In genomic region chr1:38657606-38658005, GRCm38 (mm10) we compare ENCODE assay signal across 10 mouse cellular contexts. TPM values are rescaled to one million over a fixed set of nuclear protein-coding genes. Genes with fewer than 3 reads are reported as not detected.
DNase-seq lines count a peak whose midpoint lies in the region; ATAC-seq and TF ChIP-seq lines count a peak whose summit lies in the region.
"Had no signal": no experiment of that assay in that cellular context is flagged by ENCODE, and none has a peak within 500 bp of the region (broad histone marks: within the 10 kb centered on the region; RNA-seq: fewer than 3 reads in every experiment).

No protein-coding gene starts in this region.

- no peaks in the 10 kb centered on the region for H3K36me3 ChIP-seq in limb, embryonic 15.5 days
- H3K36me3 ChIP-seq in thymus, adult 2 months (ENCODE audit: control insufficient read depth, insufficient read depth, low read length), result no peaks in the 10 kb centered on the region
- H3K36me3 ChIP-seq in kidney, adult 2 months (ENCODE audit: control insufficient read depth, insufficient read depth, low read length), result no peaks in the 10 kb centered on the region

- peak overlapping the region; percentile 34; the same call in 1 of the 2 replicates for H3K27ac ChIP-seq in limb, embryonic 15.5 days
- peak overlapping the region; percentile 67 for H3K27ac ChIP-seq in thymus, adult 2 months (ENCODE audit: control insufficient read depth, insufficient read depth, low read length)
- no peak overlapping the region for H3K27ac ChIP-seq in kidney, adult 2 months (ENCODE audit: insufficient read depth, low read depth, low read length)

- no peaks in the 10 kb centered on the region for H3K9me3 ChIP-seq in limb, embryonic 15.5 days

- 21% methylated on average over 7 of the region's 7 CpGs for WGBS in limb, embryonic 15.5 days
- WGBS in thymus, adult 2 months, result 2% methylated on average over 7 of the region's 7 CpGs
- WGBS in kidney, adult 2 months, result 58% methylated on average over 7 of the region's 7 CpGs

- no peak overlapping the region for H3K4me3 ChIP-seq in limb, embryonic 15.5 days
- no peak overlapping the region for H3K4me3 ChIP-seq in thymus, adult 2 months (ENCODE audit: control insufficient read depth, insufficient read depth, low read length)
- H3K4me3 ChIP-seq in kidney, adult 2 months (ENCODE audit: insufficient read depth, low read depth, low read length), result no peak overlapping the region

- peaks cover 12% of the 10 kb centered on the region for H3K4me1 ChIP-seq in limb, embryonic 15.5 days
- peaks cover 27% of the 10 kb centered on the region for H3K4me1 ChIP-seq in thymus, adult 2 months (replicated peaks; ENCODE audit: control insufficient read depth, insufficient read depth, low read length)
- H3K4me1 ChIP-seq in kidney, adult 2 months (ENCODE audit: control insufficient read depth, insufficient read depth, low read length), result no peaks in the 10 kb centered on the region

- peak; percentile 79 for ATAC-seq in common myeloid progenitor, adult 5-6 weeks (replicated peaks; ENCODE audit: low read depth, poor library complexity, severe bottlenecking)
- ATAC-seq in limb, embryonic 15.5 days (ENCODE audit: insufficient number of reproducible peaks, low FRiP score, low TSS enrichment, low read depth), result peak; percentile 63; the same call in 1 of the 2 replicates

- intact Hi-C loops in left cerebral cortex, postnatal 14 days (cut with DNase I), result no loop called here

- peak; percentile 85 for DNase-seq in heart, adult 11 months
- no peak for DNase-seq in heart, adult 18-20 months
- peak; percentile 78 for DNase-seq in thymus, adult 2 months
- no peak for DNase-seq in layer of hippocampus, postnatal 14 days (ENCODE audit: low spot score in 2 of 2)
- no peak for DNase-seq in kidney, adult 2 months
- no peak for DNase-seq in left cerebral cortex, postnatal 14 days (ENCODE audit: low spot score in 2 of 2)
- DNase-seq: adrenal gland, adult 8-10 months; kidney, adult 11 months had no signal

- no peak for TF ChIP-seq POLR2A in thymus, adult 2 months (IDR thresholded peaks at IDR 0.05; ENCODE audit: control insufficient read depth, extremely low read depth, insufficient read depth, low read length, poor library complexity)
- no peak for TF ChIP-seq POLR2A in kidney, adult 2 months (IDR thresholded peaks at IDR 0.05; ENCODE audit: low read depth, low read length)

- no peak for TF ChIP-seq CTCF in thymus, adult 2 months (IDR thresholded peaks at IDR 0.05; ENCODE audit: borderline replicate concordance, control insufficient read depth, extremely low read depth, insufficient read depth, low read length, poor library complexity)
- TF ChIP-seq CTCF in kidney, adult 2 months (conservative IDR thresholded peaks at IDR 0.05; ENCODE audit: insufficient read depth, insufficient read length, low read depth, low read length), result no peak

- no peaks in the 10 kb centered on the region for H3K27me3 ChIP-seq in limb, embryonic 15.5 days
- H3K27me3 ChIP-seq in thymus, adult 2 months (ENCODE audit: control insufficient read depth, insufficient read depth, low read length), result no peaks in the 10 kb centered on the region
- no peaks in the 10 kb centered on the region for H3K27me3 ChIP-seq in kidney, adult 2 months (replicated peaks; ENCODE audit: control insufficient read depth, insufficient read depth, low read length)

- no peak overlapping the region for H3K9ac ChIP-seq in limb, embryonic 15.5 days

- peak overlapping the region; percentile 22; the same call in 1 of the 2 replicates for H3K4me2 ChIP-seq in limb, embryonic 15.5 days

RNA-seq across cellular contexts. Expression of gene Aff3, which starts 7.1 kb away (rescaled TPM):
- total RNA-seq in heart, adult 18-20 months (2021), result 1 to 10 TPM; 1.3 to 3.2 TPM
- 99.9 and 115 TPM in 2 replicates for total RNA-seq in common myeloid progenitor, adult 5-6 weeks (2017)
- 10.1 and 12.0 TPM in 2 replicates for polyA plus RNA-seq in limb, embryonic 15.5 days (2015; fragmentation: Nextera tagmentation; extraction: Ambion mirVana)
- polyA plus RNA-seq in thymus, adult 2 months (2012; rRNA removed), result 39.6 and 57.2 TPM in 2 replicates
- 10 to 100 TPM; 91.4 to 99.9 TPM for total RNA-seq in layer of hippocampus, postnatal 14 days (2021)
- 1.5 and 2.2 TPM in 2 replicates for polyA plus RNA-seq in kidney, adult 2 months (2012; rRNA removed)
- total RNA-seq in left cerebral cortex, postnatal 14 days (2021), result 10 to 100 TPM; 82.9 to 86.5 TPM

Comparison
In these comparisons a context has a peak if more than half of its experiments do, and no peak if none do; other contexts are left out.
1. DNase-seq: peak in heart, adult 11 months (single experiment) and thymus, adult 2 months (single experiment); none in heart, adult 18-20 months (0 of 2), layer of hippocampus, postnatal 14 days (0 of 2), kidney, adult 2 months (single experiment) and left cerebral cortex, postnatal 14 days (0 of 2).
2. RNA of gene Aff3, which starts 7.1 kb away (total RNA-seq): 99.9 to 115 TPM in common myeloid progenitor, adult 5-6 weeks, 91.4 to 99.9 TPM in layer of hippocampus, postnatal 14 days and 82.9 to 86.5 TPM in left cerebral cortex, postnatal 14 days; 1.3 to 3.2 TPM in heart, adult 18-20 months; every median in the first group is over 10 times any median in the second.